Mouse (Mus musculus) thymus, adult 2 months (tissue): Measurements from ENCODE around the gene Trim10.

Experiments
- CTCF ChIP-seq: fragments of 200-500 bp; IDR thresholded peaks from 2 replicates; pipeline ENCODE4 v1.5.1; 2012; ENCODE audit warnings: mild to moderate bottlenecking, control low read depth, low read length, moderate library complexity, borderline replicate concordance; ENCODE audit not compliant: control insufficient read depth, poor library complexity, insufficient read depth; ENCODE audit errors: extremely low read depth
- POLR2A ChIP-seq: fragments of 200-500 bp; IDR thresholded peaks from 2 replicates; pipeline ENCODE4 v1.6.1; 2012; ENCODE audit warnings: mild to moderate bottlenecking, low read length, control low read depth, moderate library complexity; ENCODE audit not compliant: control insufficient read depth, poor library complexity, insufficient read depth; ENCODE audit errors: extremely low read depth

DNA sequence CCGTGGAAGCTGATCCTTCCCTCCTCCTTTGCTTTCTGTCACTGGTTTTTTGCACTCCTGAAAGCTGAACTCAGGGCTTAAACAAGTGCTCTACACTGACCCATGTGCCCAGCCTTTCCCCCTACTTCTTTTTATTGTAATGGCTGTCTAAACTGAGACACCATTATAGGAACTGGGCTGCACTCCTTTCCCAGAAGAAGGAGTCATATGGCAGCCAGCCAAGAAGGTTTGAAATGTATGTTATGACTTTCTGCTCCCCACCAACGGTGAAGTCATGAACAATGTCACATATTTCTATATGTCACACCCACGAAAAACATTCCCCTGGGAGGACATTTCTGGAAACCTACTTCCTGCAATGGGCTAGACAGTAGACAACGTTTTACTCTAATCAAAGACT lies 5.3 kb downstream of the Trim10 start:
- no peak for TF ChIP-seq POLR2A
- no peak for TF ChIP-seq CTCF
